Mouse (Mus musculus): ENCODE results near the gene Ptgir. TPM values are rescaled to one million over a fixed set of nuclear protein-coding genes. Genes with fewer than 3 reads are reported as not detected.
A peak's percentile ranks its signal among the peaks of the same experiment; 100 is the strongest.

Ptgir gene
- polyA plus RNA-seq, 1 experiment, result 1.7 TPM

- WGBS, result 32% methylated on average over 10 of the region's 10 CpGs
- Histone ChIP-seq H3K4me1 (ENCODE audit: control insufficient read depth, insufficient read depth, insufficient read length, low read length) (peaks cover 3% of the 10 kb centered on the region; the same call in 1 of the 2 replicates), H3K27me3 (ENCODE audit: control insufficient read depth, insufficient read depth, low read length) (peaks cover 9% of the 10 kb centered on the region), H3K36me3 (ENCODE audit: control insufficient read depth, insufficient read depth, low read length) (no peaks in the 10 kb centered on the region), H3K27ac (ENCODE audit: insufficient read depth, low read depth, low read length) (no peak overlapping the region), H3K4me3 (ENCODE audit: low read depth, low read length) (no peak overlapping the region)
- TF ChIP-seq POLR2A (IDR thresholded peaks at IDR 0.05; ENCODE audit: low read depth, low read length) (no peak), CTCF (IDR thresholded peaks at IDR 0.05; ENCODE audit: extremely low read depth, insufficient read length, insufficient replicate concordance, low read depth, low read length) (no peak)
Measured at GRCm38 (mm10) chr7:16895511-16895910, 10.8 kb upstream of the Ptgir start.

DNA sequence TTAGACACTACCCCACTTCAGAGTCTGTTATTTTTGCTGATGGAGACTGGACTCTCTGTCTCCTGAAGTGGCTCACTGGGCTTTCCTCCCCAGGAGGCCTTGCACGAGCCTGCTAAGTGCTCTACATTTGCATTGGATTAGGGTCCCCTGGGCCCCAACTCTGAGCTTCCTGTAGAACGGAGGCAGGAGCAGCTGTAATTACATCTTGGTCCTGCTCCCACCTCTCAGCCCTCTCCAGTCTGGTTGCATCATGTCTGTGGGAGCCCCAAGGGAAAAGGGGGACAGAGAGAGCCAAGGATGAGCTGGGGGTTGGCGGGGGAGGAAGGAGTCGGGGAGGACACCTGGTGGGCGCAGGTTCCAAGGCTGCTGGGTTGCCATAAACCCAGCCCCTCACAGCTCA is 5.8 kb upstream of the Ptgir start:
- 46% methylated on average over 5 of the region's 5 CpGs for WGBS
- Histone ChIP-seq H3K4me3 (ENCODE audit: low read depth, low read length) (no peak overlapping the region), H3K4me1 (ENCODE audit: control insufficient read depth, insufficient read depth, insufficient read length, low read length) (no peaks in the 10 kb centered on the region), H3K27me3 (ENCODE audit: control insufficient read depth, insufficient read depth, low read length) (no peaks in the 10 kb centered on the region), H3K27ac (ENCODE audit: insufficient read depth, low read depth, low read length) (no peak overlapping the region), H3K36me3 (ENCODE audit: control insufficient read depth, insufficient read depth, low read length) (no peaks in the 10 kb centered on the region)
- TF ChIP-seq POLR2A (IDR thresholded peaks at IDR 0.05; ENCODE audit: low read depth, low read length), result no peak
- no peak for TF ChIP-seq CTCF (IDR thresholded peaks at IDR 0.05; ENCODE audit: extremely low read depth, insufficient read length, insufficient replicate concordance, low read depth, low read length)

DNA sequence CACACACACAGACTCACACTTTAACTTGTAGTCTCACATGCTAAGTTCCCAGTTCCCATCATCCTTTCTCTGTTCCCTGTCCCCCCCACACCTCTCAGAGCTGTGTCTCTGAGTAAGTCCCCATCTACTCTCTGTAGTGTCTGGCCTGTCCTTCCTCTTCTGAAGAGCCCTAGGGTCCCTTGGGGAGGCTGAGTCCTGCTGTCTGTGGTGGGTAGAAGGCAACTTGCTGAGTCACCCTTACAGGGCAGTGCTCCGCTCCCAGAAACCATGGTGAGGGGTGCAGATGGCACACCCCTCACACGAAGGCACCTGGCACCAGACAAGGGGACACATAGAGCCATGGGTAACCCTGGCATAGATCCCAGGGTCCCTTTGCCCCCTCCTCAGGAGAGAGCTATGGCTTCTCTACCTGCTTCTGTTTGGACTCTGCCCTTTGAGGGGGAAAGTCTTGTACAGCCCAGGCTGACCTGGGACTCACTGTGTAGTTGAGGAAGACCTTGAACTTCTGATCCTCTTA is 2.8 kb upstream of the Ptgir start:
- H3K36me3 ChIP-seq (ENCODE audit: control insufficient read depth, insufficient read depth, low read length), result no peaks in the 10 kb centered on the region
- H3K4me1 ChIP-seq (ENCODE audit: control insufficient read depth, insufficient read depth, insufficient read length, low read length), result no peaks in the 10 kb centered on the region
- 74% methylated on average over 2 of the region's 2 CpGs for WGBS
- no peak for TF ChIP-seq CTCF (IDR thresholded peaks at IDR 0.05; ENCODE audit: extremely low read depth, insufficient read length, insufficient replicate concordance, low read depth, low read length)
- H3K4me3 ChIP-seq (ENCODE audit: low read depth, low read length), result no peak overlapping the region
- H3K27me3 ChIP-seq (ENCODE audit: control insufficient read depth, insufficient read depth, low read length), result no peaks in the 10 kb centered on the region
- no peak overlapping the region for H3K27ac ChIP-seq (ENCODE audit: insufficient read depth, low read depth, low read length)

DNA sequence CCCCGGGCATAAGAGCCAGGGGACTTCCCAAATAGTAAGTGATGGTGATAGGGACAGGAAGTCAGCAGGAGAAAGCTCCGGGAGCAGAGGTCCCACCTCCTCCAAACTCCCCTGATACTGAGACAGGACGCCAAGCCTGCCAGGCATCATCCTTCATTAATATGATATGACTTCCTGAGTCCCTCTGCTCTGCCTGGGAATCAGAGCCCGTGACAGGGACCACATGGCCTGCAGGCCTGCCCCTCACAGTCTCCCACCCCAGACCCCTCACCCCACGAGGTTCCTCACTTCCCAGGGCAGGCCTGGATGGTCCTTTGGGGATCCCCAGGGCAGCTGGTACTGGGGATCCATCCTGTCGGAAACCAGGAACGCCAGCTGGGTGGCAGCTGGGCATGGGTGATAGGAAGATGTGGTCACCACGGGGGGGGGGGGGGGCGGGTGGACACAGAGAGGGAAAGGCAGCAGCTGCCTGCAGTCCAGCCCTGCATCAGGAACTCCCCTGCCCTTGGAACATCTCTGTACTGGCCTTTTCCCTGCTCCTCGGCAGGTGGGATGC is 2.1 kb upstream of the Ptgir start:
- WGBS, result 67% methylated on average over 9 of the region's 10 CpGs
- no peak overlapping the region for H3K27ac ChIP-seq (ENCODE audit: insufficient read depth, low read depth, low read length)
- TF ChIP-seq POLR2A (IDR thresholded peaks at IDR 0.05; ENCODE audit: low read depth, low read length), result no peak
- no peak for TF ChIP-seq CTCF (IDR thresholded peaks at IDR 0.05; ENCODE audit: extremely low read depth, insufficient read length, insufficient replicate concordance, low read depth, low read length)
- H3K4me1 ChIP-seq (ENCODE audit: control insufficient read depth, insufficient read depth, insufficient read length, low read length), result no peaks in the 10 kb centered on the region; the same call in 1 of the 2 replicates
- no peaks in the 10 kb centered on the region for H3K27me3 ChIP-seq (ENCODE audit: control insufficient read depth, insufficient read depth, low read length)
- H3K4me3 ChIP-seq (ENCODE audit: low read depth, low read length), result no peak overlapping the region
- H3K36me3 ChIP-seq (ENCODE audit: control insufficient read depth, insufficient read depth, low read length), result no peaks in the 10 kb centered on the region

DNA sequence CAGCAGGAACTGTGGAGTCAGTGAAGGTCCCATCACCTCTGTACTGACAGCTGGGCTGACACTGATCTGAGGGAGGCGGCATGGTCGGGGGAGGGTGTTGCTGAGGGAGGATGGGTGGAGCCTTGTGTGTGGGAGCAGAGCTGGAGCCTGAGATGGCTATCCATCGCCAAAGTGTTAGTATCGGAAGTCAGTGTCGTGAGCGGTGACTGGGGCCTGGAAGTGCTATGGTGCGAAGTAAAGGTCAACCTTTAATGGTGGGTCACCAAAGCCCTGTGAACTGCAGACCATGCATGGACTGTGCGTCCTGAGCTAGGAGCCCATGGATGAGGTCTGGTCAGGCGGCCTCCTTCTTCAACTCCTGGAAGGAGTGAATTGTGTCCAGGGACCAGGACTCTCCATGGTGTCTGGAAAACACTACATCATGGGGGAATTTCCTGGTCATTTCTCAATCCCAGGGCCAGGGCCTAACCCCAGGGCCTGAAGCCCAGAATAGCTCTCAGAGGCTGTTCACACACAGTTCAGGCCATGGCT is 734 bp upstream of the Ptgir start:
- Histone ChIP-seq H3K27ac (ENCODE audit: insufficient read depth, low read depth, low read length) (no peak overlapping the region), H3K4me3 (ENCODE audit: low read depth, low read length) (no peak overlapping the region)

GRCm38 (mm10) chr7:16906889-16907559 is 734 bp downstream of the Ptgir start:
- peak overlapping the region; percentile 20 for H3K4me3 ChIP-seq (ENCODE audit: low read depth, low read length)
- TF ChIP-seq CTCF (IDR thresholded peaks at IDR 0.05; ENCODE audit: extremely low read depth, insufficient read length, insufficient replicate concordance, low read depth, low read length) (no peak), POLR2A (IDR thresholded peaks at IDR 0.05; ENCODE audit: low read depth, low read length) (no peak)
- 89% methylated on average over 41 of the region's 41 CpGs for WGBS

More for the DNA sequence above, 734 bp upstream of the Ptgir start:
- no peaks in the 10 kb centered on the region for H3K27me3 ChIP-seq (ENCODE audit: control insufficient read depth, insufficient read depth, low read length)
- H3K36me3 ChIP-seq (ENCODE audit: control insufficient read depth, insufficient read depth, low read length), result no peaks in the 10 kb centered on the region
- TF ChIP-seq POLR2A (IDR thresholded peaks at IDR 0.05; ENCODE audit: low read depth, low read length), result no peak
- TF ChIP-seq CTCF (IDR thresholded peaks at IDR 0.05; ENCODE audit: extremely low read depth, insufficient read length, insufficient replicate concordance, low read depth, low read length), result no peak
- H3K4me1 ChIP-seq (ENCODE audit: control insufficient read depth, insufficient read depth, insufficient read length, low read length), result no peaks in the 10 kb centered on the region; the same call in 1 of the 2 replicates
- WGBS, result 66% methylated on average over 9 of the region's 9 CpGs

GRCm38 (mm10) chr7:16907842-16908241 is 1.6 kb downstream of the Ptgir start:
- WGBS, result 55% methylated on average over 7 of the region's 7 CpGs
- Histone ChIP-seq H3K4me3 (ENCODE audit: low read depth, low read length) (peak overlapping the region; percentile 22), H3K27ac (ENCODE audit: insufficient read depth, low read depth, low read length) (no peak overlapping the region)

More at GRCm38 (mm10) chr7:16906889-16907559, 734 bp downstream of the Ptgir start:
- H3K27ac ChIP-seq (ENCODE audit: insufficient read depth, low read depth, low read length), result no peak overlapping the region
- H3K27me3 ChIP-seq (ENCODE audit: control insufficient read depth, insufficient read depth, low read length), result no peaks in the 10 kb centered on the region
- no peaks in the 10 kb centered on the region for H3K36me3 ChIP-seq (ENCODE audit: control insufficient read depth, insufficient read depth, low read length)
- no peaks in the 10 kb centered on the region; the same call in 1 of the 2 replicates for H3K4me1 ChIP-seq (ENCODE audit: control insufficient read depth, insufficient read depth, insufficient read length, low read length)

More at GRCm38 (mm10) chr7:16907842-16908241, 1.6 kb downstream of the Ptgir start:
- H3K27me3 ChIP-seq (ENCODE audit: control insufficient read depth, insufficient read depth, low read length), result no peaks in the 10 kb centered on the region
- H3K4me1 ChIP-seq (ENCODE audit: control insufficient read depth, insufficient read depth, insufficient read length, low read length), result no peaks in the 10 kb centered on the region; the same call in 1 of the 2 replicates
- H3K36me3 ChIP-seq (ENCODE audit: control insufficient read depth, insufficient read depth, low read length), result no peaks in the 10 kb centered on the region
- no peak for TF ChIP-seq POLR2A (IDR thresholded peaks at IDR 0.05; ENCODE audit: low read depth, low read length)
- TF ChIP-seq CTCF (IDR thresholded peaks at IDR 0.05; ENCODE audit: extremely low read depth, insufficient read length, insufficient replicate concordance, low read depth, low read length), result no peak
